Mouse (Mus musculus) stomach, embryonic 16.5 days (tissue): ENCODE data around the gene Camkv. TPM values are rescaled to one million over a fixed set of nuclear protein-coding genes. Genes with fewer than 3 reads are reported as not detected.

Source experiments
- ATAC-seq: fragments of 200-750 bp; cut with Nextera tagmentation; 2 replicates; pipeline ENCODE4 v1.8.0; 2017; ENCODE audit warnings: moderate number of reproducible peaks, moderate TSS enrichment; ENCODE audit not compliant: insufficient read depth, low FRiP score
- H3K27ac ChIP-seq: fragments of 300-500 bp; sonication (generic); 2 replicates; pipeline ENCODE4 v1.5.1; 2014; ENCODE audit warnings: low read length
- H3K27me3 ChIP-seq: fragments of 300-500 bp; sonication (generic); 2 replicates; pipeline ENCODE4 v1.6.1; 2014; ENCODE audit warnings: low read length, control low read depth, mixed read lengths; ENCODE audit not compliant: control insufficient read depth, insufficient read depth
- H3K36me3 ChIP-seq: fragments of 300-500 bp; sonication (generic); 2 replicates; pipeline ENCODE4 v1.6.1; 2014; ENCODE audit warnings: low read length; ENCODE audit not compliant: control insufficient read depth, insufficient read depth
- H3K4me1 ChIP-seq: fragments of 300-500 bp; sonication (generic); 2 replicates; pipeline ENCODE4 v1.6.1; 2014; ENCODE audit warnings: low read length, control low read depth, mixed read lengths; ENCODE audit not compliant: control insufficient read depth, insufficient read depth
- H3K4me2 ChIP-seq: fragments of 300-500 bp; sonication (generic); 2 replicates; pipeline ENCODE4 v1.6.1; 2014; ENCODE audit warnings: low read depth, low read length, mixed read lengths
- H3K4me3 ChIP-seq: fragments of 300-500 bp; sonication (generic); replicated peaks from 2 replicates; pipeline ENCODE4 v1.5.1; 2014; ENCODE audit warnings: mild to moderate bottlenecking, low read length
- H3K9ac ChIP-seq: fragments of 300-500 bp; sonication (generic); 2 replicates; pipeline ENCODE4 v1.6.1; 2014; ENCODE audit warnings: low read length
- H3K9me3 ChIP-seq: fragments of 300-500 bp; sonication (generic); replicated peaks from 2 replicates; pipeline ENCODE4 v1.6.1; 2016; ENCODE audit warnings: low read length, control low read depth; ENCODE audit not compliant: control insufficient read depth
- WGBS: fragments of 180-500 bp; shearing (Covaris S2); extraction: QIAGEN DNeasy Blood & Tissue Kit; methylation state at CpG from one replicate; pipeline ENCODE4 v1.1.7; 2014; 5-methylcytosine and 5-hydroxymethylcytosine counted together
- polyA plus RNA-seq: library from polyadenylated mRNA; unstranded; fragments of >200 nt; fragmentation: Nextera tagmentation; extraction: Ambion mirVana; gene quantifications from 2 replicates; pipeline ENCODE4 v1.2.1, GENCODE M21; 2015

Gene Camkv
- polyA plus RNA-seq, 1 experiment from 2014 or later: 2.6 TPM

GRCm38 (mm10) chr9:107904726-107905125 lies 30.7 kb upstream of the Camkv start:
- Histone ChIP-seq H3K27ac (peak overlapping the region; percentile 63; the same call in 1 of the 2 replicates), H3K9ac (no peak overlapping the region), H3K36me3 (no peaks in the 10 kb centered on the region), H3K4me1 (peaks cover 21% of the 10 kb centered on the region), H3K4me3 (no peak overlapping the region), H3K9me3 (no peaks in the 10 kb centered on the region), H3K27me3 (no peaks in the 10 kb centered on the region), H3K4me2 (no peak overlapping the region)
- no peak; the same call in 1 of the 2 replicates for ATAC-seq
- 4% methylated on average over 4 of the region's 4 CpGs for WGBS

GRCm38 (mm10) chr9:107906252-107906966 lies 29.1 kb upstream of the Camkv start, which contains the start of gene Mst1r:
Gene Mst1r, plus strand, starts transcription at chr9:107906873.
- H3K27ac ChIP-seq: peak within 1 kb of the TSS; percentile 95
- peak; percentile 82 for ATAC-seq
- no peaks in the 10 kb centered on the region for H3K27me3 ChIP-seq
- no peaks in the 10 kb centered on the region for H3K36me3 ChIP-seq
- peak within 1 kb of the TSS; percentile 60 for H3K4me3 ChIP-seq
- 14% methylated on average over 19 of the region's 19 CpGs for WGBS
- H3K4me2 ChIP-seq: peak within 1 kb of the TSS; percentile 76
- peak within 1 kb of the TSS; percentile 82 for H3K9ac ChIP-seq
- H3K4me1 ChIP-seq: peaks cover 35% of the 10 kb centered on the region
- no peaks in the 10 kb centered on the region for H3K9me3 ChIP-seq

GRCm38 (mm10) chr9:107906967-107907800 lies 28.3 kb upstream of the Camkv start:
- Histone ChIP-seq H3K27me3 (no peaks in the 10 kb centered on the region), H3K4me2 (peak overlapping the region; percentile 76), H3K9ac (peak overlapping the region; percentile 82), H3K4me1 (peaks cover 37% of the 10 kb centered on the region), H3K9me3 (no peaks in the 10 kb centered on the region), H3K4me3 (peak overlapping the region; percentile 60), H3K36me3 (no peaks in the 10 kb centered on the region), H3K27ac (peak overlapping the region; percentile 95)
- 41% methylated on average over 31 of the region's 31 CpGs for WGBS
- no peak for ATAC-seq

- ATAC-seq: no peak
- peaks cover 37% of the 10 kb centered on the region for H3K4me1 ChIP-seq
- H3K9me3 ChIP-seq: no peaks in the 10 kb centered on the region
- H3K9ac ChIP-seq: peak overlapping the region; percentile 82
- H3K27ac ChIP-seq: peak overlapping the region; percentile 95
- 54% methylated on average over 14 of the region's 14 CpGs for WGBS
- no peaks in the 10 kb centered on the region for H3K27me3 ChIP-seq
- H3K4me2 ChIP-seq: peak overlapping the region; percentile 76
- peak overlapping the region; percentile 60 for H3K4me3 ChIP-seq
- no peaks in the 10 kb centered on the region for H3K36me3 ChIP-seq
Observed at GRCm38 (mm10) chr9:107907801-107908120, 27.7 kb upstream of the Camkv start.

- H3K27ac ChIP-seq: peak overlapping the region; percentile 95
- 23% methylated on average over 18 of the region's 18 CpGs for WGBS
- no peaks in the 10 kb centered on the region for H3K27me3 ChIP-seq
- H3K9me3 ChIP-seq: no peaks in the 10 kb centered on the region
- peaks cover 37% of the 10 kb centered on the region for H3K4me1 ChIP-seq
- peak overlapping the region; percentile 60 for H3K4me3 ChIP-seq
- peak overlapping the region; percentile 76 for H3K4me2 ChIP-seq
- peak; percentile 63; the same call in 1 of the 2 replicates for ATAC-seq
- H3K9ac ChIP-seq: peak overlapping the region; percentile 82
- H3K36me3 ChIP-seq: peaks cover 4% of the 10 kb centered on the region; the same call in 1 of the 2 replicates
Observed at GRCm38 (mm10) chr9:107908410-107909158, 26.9 kb upstream of the Camkv start.

GRCm38 (mm10) chr9:107910025-107910769 lies 25.3 kb upstream of the Camkv start:
- ATAC-seq: peak; percentile 76
- peak overlapping the region; percentile 82 for H3K9ac ChIP-seq
- WGBS: 57% methylated on average over 15 of the region's 15 CpGs
- peak overlapping the region; percentile 76 for H3K4me2 ChIP-seq
- peaks cover 37% of the 10 kb centered on the region for H3K4me1 ChIP-seq
- H3K27ac ChIP-seq: peak overlapping the region; percentile 95
- H3K27me3 ChIP-seq: no peaks in the 10 kb centered on the region
- no peaks in the 10 kb centered on the region for H3K9me3 ChIP-seq
- peak overlapping the region; percentile 60 for H3K4me3 ChIP-seq
- H3K36me3 ChIP-seq: peaks cover 4% of the 10 kb centered on the region; the same call in 1 of the 2 replicates

- Histone ChIP-seq H3K9ac (no peak overlapping the region), H3K4me1 (peaks cover 21% of the 10 kb centered on the region), H3K36me3 (peaks cover 7% of the 10 kb centered on the region; the same call in 1 of the 2 replicates), H3K27ac (no peak overlapping the region), H3K9me3 (no peaks in the 10 kb centered on the region), H3K4me3 (no peak overlapping the region), H3K4me2 (no peak overlapping the region), H3K27me3 (no peaks in the 10 kb centered on the region)
- 77% methylated on average over 16 of the region's 16 CpGs for WGBS
- ATAC-seq: no peak
Observed at GRCm38 (mm10) chr9:107914764-107915420, 20.6 kb upstream of the Camkv start.
